Mouse (Mus musculus) embryonic fibroblast, embryonic 13.5 days (primary cell): ENCODE results near the gene Adgrg6. TPM values are rescaled to one million over a fixed set of nuclear protein-coding genes. Genes with fewer than 3 reads are reported as not detected.

Source experiments
- H3K27ac ChIP-seq: 2 replicates; pipeline ENCODE4 v1.5.1; 2012; ENCODE audit warnings: low read length, control low read depth, inconsistent platforms; ENCODE audit not compliant: insufficient read depth
- H3K4me1 ChIP-seq: 2 replicates; pipeline ENCODE4 v1.6.1; 2011; ENCODE audit warnings: low read length; ENCODE audit not compliant: control insufficient read depth, insufficient read depth
- H3K4me3 ChIP-seq: 2 replicates; pipeline ENCODE4 v1.5.1; 2011; ENCODE audit warnings: mild to moderate bottlenecking, control low read depth, low read length; ENCODE audit not compliant: insufficient read depth
- CTCF ChIP-seq: IDR thresholded peaks from 2 replicates; pipeline ENCODE4 v1.5.1; 2011; ENCODE audit warnings: mild to moderate bottlenecking, control low read depth, low read length, moderate library complexity, borderline replicate concordance; ENCODE audit not compliant: insufficient read depth
- POLR2A ChIP-seq: IDR thresholded peaks from 2 replicates; pipeline ENCODE4 v1.6.1; 2011; ENCODE audit warnings: low read depth, mild to moderate bottlenecking, control low read depth, low read length, moderate library complexity
- polyA plus RNA-seq: library from polyadenylated mRNA; stranded (reverse); fragments of >200 nt; gene quantifications from 2 replicates; pipeline ENCODE4 v1.2.4, GENCODE M21; 2011; ENCODE audit warnings: low read depth; ENCODE audit not compliant: missing spikeins, insufficient read length

The Adgrg6 gene
- polyA plus RNA-seq, 1 experiment, result 38.6 TPM

- TF ChIP-seq CTCF (no peak), POLR2A (no peak)
- Histone ChIP-seq H3K27ac (no peak overlapping the region), H3K4me3 (no peak overlapping the region), H3K4me1 (peaks cover 2% of the 10 kb centered on the region; the same call in 1 of the 2 replicates)
Measured at GRCm38 (mm10) chr10:14471039-14471550, 74.4 kb downstream of the Adgrg6 start.

GRCm38 (mm10) chr10:14468623-14469022 is 76.8 kb downstream of the Adgrg6 start:
- Histone ChIP-seq H3K4me3 (no peak overlapping the region), H3K27ac (no peak overlapping the region), H3K4me1 (no peaks in the 10 kb centered on the region; the same call in 1 of the 2 replicates)
- TF ChIP-seq CTCF, result no peak
- no peak for TF ChIP-seq POLR2A

GRCm38 (mm10) chr10:14463796-14464511 is 81.5 kb downstream of the Adgrg6 start:
- no peak for TF ChIP-seq POLR2A
- no peak for TF ChIP-seq CTCF
- H3K4me1 ChIP-seq, result no peaks in the 10 kb centered on the region; the same call in 1 of the 2 replicates
- H3K4me3 ChIP-seq, result no peak overlapping the region
- H3K27ac ChIP-seq, result peak overlapping the region; percentile 92

- TF ChIP-seq CTCF (no peak), POLR2A (no peak)
- H3K27ac ChIP-seq, result no peak overlapping the region
- no peaks in the 10 kb centered on the region; the same call in 1 of the 2 replicates for H3K4me1 ChIP-seq
- no peak overlapping the region for H3K4me3 ChIP-seq
Measured at GRCm38 (mm10) chr10:14460933-14461514, 84.4 kb downstream of the Adgrg6 start.

GRCm38 (mm10) chr10:14460252-14460932 is 85.1 kb downstream of the Adgrg6 start:
- no peaks in the 10 kb centered on the region; the same call in 1 of the 2 replicates for H3K4me1 ChIP-seq
- no peak overlapping the region for H3K4me3 ChIP-seq
- H3K27ac ChIP-seq, result no peak overlapping the region
- TF ChIP-seq CTCF (no peak), POLR2A (no peak)

GRCm38 (mm10) chr10:14459819-14460218 is 85.6 kb downstream of the Adgrg6 start:
- TF ChIP-seq CTCF (no peak), POLR2A (no peak)
- Histone ChIP-seq H3K27ac (no peak overlapping the region), H3K4me3 (no peak overlapping the region), H3K4me1 (no peaks in the 10 kb centered on the region; the same call in 1 of the 2 replicates)

- H3K4me1 ChIP-seq, result no peaks in the 10 kb centered on the region; the same call in 1 of the 2 replicates
- H3K4me3 ChIP-seq, result no peak overlapping the region
- TF ChIP-seq CTCF (no peak), POLR2A (no peak)
- no peak overlapping the region for H3K27ac ChIP-seq
Measured at GRCm38 (mm10) chr10:14459330-14459729, 86.1 kb downstream of the Adgrg6 start.

- no peak for TF ChIP-seq POLR2A
- TF ChIP-seq CTCF, result no peak
- H3K4me1 ChIP-seq, result no peaks in the 10 kb centered on the region; the same call in 1 of the 2 replicates
- H3K27ac ChIP-seq, result no peak overlapping the region
- H3K4me3 ChIP-seq, result no peak overlapping the region
Measured at GRCm38 (mm10) chr10:14454481-14454880, 91.0 kb downstream of the Adgrg6 start.

- TF ChIP-seq POLR2A (no peak), CTCF (no peak)
Measured at GRCm38 (mm10) chr10:14451811-14452210, 93.6 kb downstream of the Adgrg6 start.

More at GRCm38 (mm10) chr10:14451811-14452210, 93.6 kb downstream of the Adgrg6 start:
- Histone ChIP-seq H3K27ac (no peak overlapping the region), H3K4me3 (no peak overlapping the region), H3K4me1 (no peaks in the 10 kb centered on the region; the same call in 1 of the 2 replicates)
